Mouse (Mus musculus) layer of hippocampus, adult 11-12 months (tissue): ENCODE measurements around the gene Rpn1.

Experiments used
- DNase-seq: peaks from one replicate; pipeline ENCODE4 v3.0.0; 2022; ENCODE audit warnings: low spot score

The Rpn1 gene

DNA sequence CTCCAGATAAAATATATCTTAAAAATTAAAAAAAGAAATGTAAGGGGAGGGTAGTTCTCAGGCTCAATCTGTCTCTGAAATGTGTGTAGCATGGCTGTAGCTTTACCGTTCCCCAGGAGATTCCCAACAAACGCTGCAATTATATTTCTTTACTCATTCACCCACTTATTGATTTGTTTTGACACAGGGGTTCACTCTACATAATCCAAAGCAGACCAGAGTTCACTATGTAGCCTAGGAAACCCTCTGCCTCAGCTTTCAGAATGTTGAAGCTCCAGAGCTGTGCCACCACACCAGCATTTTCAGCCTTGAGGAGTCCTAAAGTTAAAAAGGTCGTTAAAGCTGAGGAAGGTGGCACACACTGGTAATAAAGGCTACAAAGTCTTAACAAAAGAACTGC is 18.3 kb upstream of the Rpn1 start:
- no peak for DNase-seq

DNA sequence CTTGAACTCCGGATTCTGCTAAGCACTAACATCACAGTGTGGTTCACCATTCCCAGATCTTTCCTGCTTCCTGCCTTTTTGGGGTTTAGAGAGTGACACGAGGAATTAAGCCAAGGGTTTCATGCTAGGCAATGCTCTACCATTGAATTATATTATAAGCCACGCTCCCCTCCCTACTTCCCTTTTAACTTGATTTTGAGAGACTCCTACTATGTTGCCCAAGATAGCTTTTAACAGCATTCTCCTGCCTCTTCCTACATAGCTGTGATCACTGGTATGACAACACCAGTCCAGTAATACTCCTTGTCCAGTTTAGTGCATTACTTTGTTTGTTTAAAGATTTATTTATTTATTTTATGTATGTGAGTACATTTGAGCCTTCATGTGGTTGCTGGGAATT is 16.6 kb upstream of the Rpn1 start:
- DNase-seq = no peak

- DNase-seq = no peak
Measured at GRCm38 (mm10) chr6:88068739-88069138, 15.5 kb upstream of the Rpn1 start.

GRCm38 (mm10) chr6:88070468-88070867 is 13.8 kb upstream of the Rpn1 start:
- DNase-seq = no peak

GRCm38 (mm10) chr6:88071216-88071615 is 13.1 kb upstream of the Rpn1 start:
- no peak for DNase-seq

DNA sequence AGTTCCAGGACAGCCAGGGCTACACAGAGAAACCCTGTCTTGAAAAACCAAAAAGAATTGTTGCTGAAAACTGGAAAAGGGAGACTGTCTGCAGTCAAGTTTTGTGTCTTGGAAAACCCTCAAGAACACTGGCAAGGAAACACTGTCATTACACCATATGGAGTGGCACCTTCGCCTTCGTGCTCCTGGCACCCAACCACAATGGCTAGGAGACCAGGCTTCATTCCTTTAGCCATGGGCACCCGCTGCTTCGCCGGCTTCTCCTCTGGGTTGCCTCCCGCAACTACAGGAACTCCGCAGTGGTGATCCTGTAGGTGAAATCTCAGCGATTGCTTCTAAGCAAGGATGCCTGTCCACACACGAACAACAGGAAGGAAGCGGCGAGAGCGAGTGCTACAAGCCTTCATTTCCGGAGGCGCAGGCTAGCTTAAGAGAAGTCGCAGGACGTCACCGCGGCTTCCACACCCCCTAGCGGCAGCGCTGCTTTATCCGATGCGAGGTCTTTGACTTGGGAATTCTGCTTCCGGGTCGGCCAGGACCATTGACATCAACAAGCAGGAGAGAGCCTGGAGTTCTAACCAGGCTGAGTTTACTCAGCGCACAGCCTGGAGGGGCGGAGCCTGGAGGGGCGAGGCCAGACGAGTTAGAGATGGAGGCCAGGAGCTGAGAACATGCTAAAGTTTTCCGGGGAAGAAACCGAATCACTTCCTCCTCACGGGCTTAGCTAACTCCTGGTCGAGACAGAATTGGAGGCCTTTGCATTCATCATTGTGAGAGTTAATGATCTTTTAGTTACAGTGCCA is 9.3 kb upstream of the Rpn1 start:
- peak; percentile 97 for DNase-seq

GRCm38 (mm10) chr6:88075960-88076517 is 8.2 kb upstream of the Rpn1 start:
- DNase-seq = no peak

- DNase-seq = no peak
Measured at GRCm38 (mm10) chr6:88083095-88083494, 1.2 kb upstream of the Rpn1 start.

DNA sequence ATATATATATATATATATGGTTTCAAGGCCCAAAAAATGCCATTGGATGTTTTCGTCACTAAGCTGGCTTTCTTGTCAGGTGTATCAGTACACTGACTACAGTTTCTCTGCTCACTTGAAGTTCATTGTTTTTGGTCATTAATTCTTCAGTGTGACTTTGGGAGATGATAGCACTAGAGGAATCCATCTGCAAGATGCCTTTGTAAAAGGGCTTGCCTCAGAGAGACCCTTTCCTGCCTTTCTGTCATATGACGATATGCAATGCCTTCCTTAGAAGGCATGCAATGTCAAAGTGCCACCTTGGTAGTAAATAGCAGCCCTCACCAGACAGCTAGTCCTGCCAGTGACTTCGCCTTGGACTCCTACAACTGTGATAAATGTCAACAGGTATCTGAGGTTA is 610 bp upstream of the Rpn1 start:
- DNase-seq = no peak

- no peak for DNase-seq
Measured at GRCm38 (mm10) chr6:88088971-88089370, 4.7 kb downstream of the Rpn1 start.

- DNase-seq = no peak
Measured at GRCm38 (mm10) chr6:88095377-88095776, 11.1 kb downstream of the Rpn1 start.

GRCm38 (mm10) chr6:88102096-88102495 is 17.8 kb downstream of the Rpn1 start:
- peak; percentile 21 for DNase-seq

GRCm38 (mm10) chr6:88105783-88106611 is 21.7 kb downstream of the Rpn1 start:
- peak; percentile 97 for DNase-seq

- peak; percentile 15 for DNase-seq
Measured at GRCm38 (mm10) chr6:88106612-88107123, 22.4 kb downstream of the Rpn1 start.

- no peak for DNase-seq
Measured at GRCm38 (mm10) chr6:88107661-88108535, 23.6 kb downstream of the Rpn1 start.

- DNase-seq = peak; percentile 68
Measured at GRCm38 (mm10) chr6:88113139-88113538, 28.9 kb downstream of the Rpn1 start.

GRCm38 (mm10) chr6:88114414-88114813 is 30.1 kb downstream of the Rpn1 start:
- DNase-seq = no peak

DNA sequence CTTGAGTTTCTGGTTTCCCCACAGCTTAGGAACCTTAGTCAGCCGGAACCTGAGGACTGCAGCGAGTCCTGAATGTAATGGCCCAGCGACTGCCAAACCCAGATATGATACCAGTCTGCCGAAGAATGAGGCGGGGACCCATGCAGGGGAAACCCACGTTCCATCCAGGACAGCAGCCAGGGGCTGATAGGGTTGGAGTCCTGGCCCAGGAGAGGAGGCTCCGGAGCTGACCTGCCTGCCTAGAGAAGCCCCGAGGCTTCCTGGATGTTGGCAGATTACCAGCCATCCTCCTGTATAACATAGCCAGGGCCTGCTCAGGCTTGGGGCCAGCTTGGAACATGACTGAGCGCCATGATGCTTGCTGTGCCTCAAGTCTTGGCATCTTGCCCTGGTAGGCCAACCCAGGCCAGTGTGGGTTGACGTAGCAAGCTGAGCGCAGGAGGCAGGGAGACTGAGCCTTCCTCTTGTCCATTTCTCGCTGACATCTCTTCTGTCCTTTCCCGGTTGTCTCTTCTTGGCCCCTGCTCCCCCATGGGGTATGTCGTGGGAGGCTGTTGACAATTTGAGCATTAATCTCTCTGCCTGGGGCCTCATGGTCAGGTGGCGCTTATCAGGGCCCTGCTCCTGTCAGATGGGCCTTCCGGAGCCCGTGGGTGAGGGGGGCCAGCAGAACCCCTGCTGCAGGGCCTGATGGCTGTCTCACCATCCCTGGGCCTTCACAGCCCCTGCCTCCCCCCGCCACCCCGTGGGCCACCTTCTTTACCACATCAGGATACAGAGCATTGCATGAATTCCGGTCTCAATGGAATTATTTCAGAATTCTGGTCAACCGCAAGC is 32.3 kb downstream of the Rpn1 start:
- DNase-seq = no peak

DNA sequence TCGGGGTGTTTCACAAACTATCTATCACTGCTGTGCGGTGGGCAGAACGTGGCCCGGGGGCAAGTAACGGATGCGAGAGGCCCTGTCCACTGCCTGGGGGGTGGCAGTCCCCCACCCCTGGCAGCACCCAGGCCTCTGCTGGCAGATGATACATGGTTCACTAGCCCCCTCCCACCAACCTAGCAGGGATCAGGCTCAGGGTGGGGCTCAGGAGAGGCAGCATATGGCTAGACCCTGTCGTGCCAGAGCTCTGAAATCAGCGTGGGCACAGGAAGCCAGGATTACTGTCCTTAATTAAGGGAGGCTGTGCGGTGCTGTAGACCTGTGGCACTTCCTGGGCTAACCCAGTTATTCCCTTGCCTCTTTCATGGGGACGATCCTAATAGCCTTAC is 32.9 kb downstream of the Rpn1 start:
- no peak for DNase-seq

- no peak for DNase-seq
Measured at GRCm38 (mm10) chr6:88119309-88119708, 35.0 kb downstream of the Rpn1 start.

GRCm38 (mm10) chr6:88120813-88121212 is 36.5 kb downstream of the Rpn1 start:
- DNase-seq = no peak
